Mouse (Mus musculus): Measurements from ENCODE around the gene Myo15b.

GRCm38 (mm10) chr11:115830550-115831325 lies 27.5 kb upstream of the Myo15b start:
- TF ChIP-seq GATA1 (IDR thresholded peaks at IDR 0.05; ENCODE audit: low read length): no peak
- TF ChIP-seq TAL1 (IDR thresholded peaks at IDR 0.05; ENCODE audit: low read length): no peak

All from erythroblast, embryonic 14.5 days (primary cell).